Mouse (Mus musculus): Measurements from ENCODE around the gene Evi2a. TPM values are rescaled to one million over a fixed set of nuclear protein-coding genes. Genes with fewer than 3 reads are reported as not detected.

The Evi2a gene
- polyA plus RNA-seq, 1 experiment, result 10.7 TPM

DNA sequence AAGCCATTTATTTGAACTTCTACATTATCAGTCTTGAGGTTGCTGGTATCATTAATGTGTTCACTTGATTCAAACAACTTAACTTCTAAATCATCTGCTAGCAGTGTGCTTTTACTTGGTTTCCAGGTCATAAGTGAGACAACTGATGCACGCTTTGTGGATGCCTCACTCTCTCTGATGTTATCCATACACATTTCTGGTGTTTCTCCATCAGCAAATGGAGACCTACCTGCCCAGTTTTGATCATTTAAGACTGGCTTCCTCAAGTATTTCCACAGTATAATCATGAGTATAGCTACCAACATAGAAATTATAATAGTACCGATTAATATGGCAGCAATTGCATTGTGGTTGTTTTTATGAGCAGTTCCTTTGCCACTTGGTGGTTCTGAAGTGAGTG lies 14.6 kb downstream of the Evi2a start:
- Histone ChIP-seq H3ac (ENCODE audit: control insufficient read depth, insufficient read length) (no peak overlapping the region), H3K4me3 (no peak overlapping the region)
- TF ChIP-seq TCF3 (IDR thresholded peaks at IDR 0.05; ENCODE audit: insufficient read length, low read depth), result no peak

DNA sequence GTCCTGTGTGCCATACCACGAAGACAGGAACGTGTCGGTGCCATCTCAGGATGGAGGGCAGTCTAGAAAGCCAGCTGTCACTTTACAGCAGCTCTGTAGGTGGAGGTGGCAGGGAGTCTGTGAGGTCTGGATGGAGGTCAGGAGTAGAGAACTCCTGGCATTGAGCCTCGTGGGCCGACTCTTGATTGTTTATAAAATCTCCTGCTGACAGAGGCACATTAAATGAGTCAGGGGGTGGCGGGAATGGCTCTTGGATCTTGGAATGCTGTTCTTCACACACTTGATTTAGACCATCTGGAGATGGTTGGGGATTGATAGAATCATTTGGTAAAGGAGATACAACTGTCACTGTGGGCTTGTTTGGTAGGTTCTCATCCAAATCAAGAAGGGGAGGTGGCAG lies 15.1 kb downstream of the Evi2a start:
- Histone ChIP-seq H3K4me2 (ENCODE audit: low read depth) (no peak overlapping the region), H3K4me3 (no peak overlapping the region), H3K36me3 (ENCODE audit: control insufficient read depth, insufficient read depth) (no peaks in the 10 kb centered on the region), H3K27me3 (ENCODE audit: control insufficient read depth, insufficient read depth, insufficient read length) (no peaks in the 10 kb centered on the region), H3K79me2 (ENCODE audit: control insufficient read depth, insufficient read depth) (no peaks in the 10 kb centered on the region), H3ac (ENCODE audit: control insufficient read depth, insufficient read length) (no peak overlapping the region)
- no peak for TF ChIP-seq SRF (IDR thresholded peaks at IDR 0.05; ENCODE audit: control insufficient read depth, insufficient read length, low read depth)
- TF ChIP-seq E2F4 (IDR thresholded peaks at IDR 0.05; ENCODE audit: insufficient read depth), result no peak
- no peak for TF ChIP-seq POLR2A (IDR thresholded peaks at IDR 0.05; ENCODE audit: insufficient read length, low read depth)

More for the DNA sequence above, 14.6 kb downstream of the Evi2a start:
- no peak overlapping the region for H3K4me2 ChIP-seq (ENCODE audit: low read depth)
- H3K79me2 ChIP-seq (ENCODE audit: control insufficient read depth, insufficient read depth), result no peaks in the 10 kb centered on the region
- no peaks in the 10 kb centered on the region for H3K27me3 ChIP-seq (ENCODE audit: control insufficient read depth, insufficient read depth, insufficient read length)
- H3K36me3 ChIP-seq (ENCODE audit: control insufficient read depth, insufficient read depth), result no peaks in the 10 kb centered on the region

DNA sequence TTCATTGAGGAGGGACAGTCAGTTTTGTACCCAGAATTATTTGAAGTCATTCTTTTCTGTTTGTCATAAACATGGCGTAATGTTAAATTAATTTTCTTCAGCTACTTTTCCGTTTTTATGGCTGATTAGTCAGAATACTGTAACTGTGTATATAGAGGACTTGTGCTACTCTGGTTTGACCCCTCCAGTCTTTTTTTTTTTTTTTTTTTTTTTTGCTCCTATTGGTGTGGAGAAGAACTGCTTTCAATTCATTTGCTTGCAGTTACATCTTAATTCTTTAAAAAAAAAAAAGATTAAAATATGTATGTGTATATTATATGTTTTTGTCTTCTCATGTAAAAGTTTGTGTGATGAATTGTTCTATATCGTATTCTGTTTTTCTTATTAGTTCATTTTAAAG lies 18.4 kb downstream of the Evi2a start:
- Histone ChIP-seq H3ac (ENCODE audit: control insufficient read depth, insufficient read length) (no peak overlapping the region), H3K4me3 (no peak overlapping the region), H3K79me2 (ENCODE audit: control insufficient read depth, insufficient read depth) (no peaks in the 10 kb centered on the region), H3K36me3 (ENCODE audit: control insufficient read depth, insufficient read depth) (no peaks in the 10 kb centered on the region), H3K27me3 (ENCODE audit: control insufficient read depth, insufficient read depth, insufficient read length) (no peaks in the 10 kb centered on the region), H3K4me2 (ENCODE audit: low read depth) (no peak overlapping the region)
- TF ChIP-seq POLR2A (IDR thresholded peaks at IDR 0.05; ENCODE audit: insufficient read length, low read depth) (no peak), POLR2AphosphoS2 (IDR thresholded peaks at IDR 0.05; ENCODE audit: insufficient read length, low read depth) (no peak), USF1 (IDR thresholded peaks at IDR 0.05; ENCODE audit: low read depth) (no peak), TCF3 (IDR thresholded peaks at IDR 0.05; ENCODE audit: insufficient read length, low read depth) (no peak), MYOG (IDR thresholded peaks at IDR 0.05; ENCODE audit: control insufficient read depth in 1 of 3, insufficient read depth in 1 of 3, insufficient read length in 2 of 3, low read depth in 2 of 3) (no peak), E2F4 (IDR thresholded peaks at IDR 0.05; ENCODE audit: insufficient read depth) (no peak), MYOD1 (IDR thresholded peaks at IDR 0.05; ENCODE audit: control insufficient read depth in 1 of 3, insufficient read length in 2 of 3, low read depth in 2 of 3) (no peak), TCF12 (IDR thresholded peaks at IDR 0.05; ENCODE audit: insufficient read depth, poor library complexity, severe bottlenecking) (no peak), CEBPB (IDR thresholded peaks at IDR 0.05; ENCODE audit: insufficient read depth, poor library complexity, severe bottlenecking) (no peak), REST (IDR thresholded peaks at IDR 0.05; ENCODE audit: insufficient read depth, insufficient read length) (no peak), SRF (IDR thresholded peaks at IDR 0.05; ENCODE audit: control insufficient read depth, insufficient read length, low read depth) (no peak), MAX (IDR thresholded peaks at IDR 0.05; ENCODE audit: low read depth) (no peak)

DNA sequence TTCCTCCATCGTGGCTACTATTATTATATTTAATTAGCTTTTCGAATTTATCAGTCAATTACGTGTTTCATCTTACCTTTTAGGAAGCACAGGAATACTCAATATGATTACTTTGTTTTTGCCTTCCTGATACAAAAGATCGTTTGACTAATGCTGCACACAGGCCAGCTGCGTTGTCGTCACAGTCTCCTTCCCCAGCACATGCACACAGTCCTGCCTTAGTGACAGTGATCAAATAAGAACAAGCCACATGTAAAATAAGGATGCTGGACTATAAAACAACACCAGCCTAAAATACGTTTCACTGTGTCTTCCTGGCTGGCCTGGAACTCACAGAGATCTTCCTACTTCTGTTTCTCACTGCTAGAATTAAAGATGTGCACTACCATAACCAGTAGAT lies 25.9 kb downstream of the Evi2a start:
- no peak overlapping the region for H3K4me2 ChIP-seq (ENCODE audit: low read depth)
- no peaks in the 10 kb centered on the region for H3K79me2 ChIP-seq (ENCODE audit: control insufficient read depth, insufficient read depth)
- no peaks in the 10 kb centered on the region for H3K27me3 ChIP-seq (ENCODE audit: control insufficient read depth, insufficient read depth, insufficient read length)
- H3K4me3 ChIP-seq, result no peak overlapping the region
- no peak overlapping the region for H3ac ChIP-seq (ENCODE audit: control insufficient read depth, insufficient read length)
- H3K36me3 ChIP-seq (ENCODE audit: control insufficient read depth, insufficient read depth), result no peaks in the 10 kb centered on the region
- TF ChIP-seq CEBPB (IDR thresholded peaks at IDR 0.05; ENCODE audit: insufficient read depth, poor library complexity, severe bottlenecking) (no peak), POLR2AphosphoS2 (IDR thresholded peaks at IDR 0.05; ENCODE audit: insufficient read length, low read depth) (no peak), USF1 (IDR thresholded peaks at IDR 0.05; ENCODE audit: low read depth) (no peak), MYOG (IDR thresholded peaks at IDR 0.05; ENCODE audit: control insufficient read depth in 1 of 3, insufficient read depth in 1 of 3, insufficient read length in 2 of 3, low read depth in 2 of 3) (no peak), TCF12 (IDR thresholded peaks at IDR 0.05; ENCODE audit: insufficient read depth, poor library complexity, severe bottlenecking) (no peak), REST (IDR thresholded peaks at IDR 0.05; ENCODE audit: insufficient read depth, insufficient read length) (no peak), E2F4 (IDR thresholded peaks at IDR 0.05; ENCODE audit: insufficient read depth) (no peak), MAX (IDR thresholded peaks at IDR 0.05; ENCODE audit: low read depth) (no peak), TCF3 (IDR thresholded peaks at IDR 0.05; ENCODE audit: insufficient read length, low read depth) (no peak), SRF (IDR thresholded peaks at IDR 0.05; ENCODE audit: control insufficient read depth, insufficient read length, low read depth) (no peak), MYOD1 (IDR thresholded peaks at IDR 0.05; ENCODE audit: control insufficient read depth in 1 of 3, insufficient read length in 2 of 3, low read depth in 2 of 3) (no peak), POLR2A (IDR thresholded peaks at IDR 0.05; ENCODE audit: insufficient read length, low read depth) (no peak)

DNA sequence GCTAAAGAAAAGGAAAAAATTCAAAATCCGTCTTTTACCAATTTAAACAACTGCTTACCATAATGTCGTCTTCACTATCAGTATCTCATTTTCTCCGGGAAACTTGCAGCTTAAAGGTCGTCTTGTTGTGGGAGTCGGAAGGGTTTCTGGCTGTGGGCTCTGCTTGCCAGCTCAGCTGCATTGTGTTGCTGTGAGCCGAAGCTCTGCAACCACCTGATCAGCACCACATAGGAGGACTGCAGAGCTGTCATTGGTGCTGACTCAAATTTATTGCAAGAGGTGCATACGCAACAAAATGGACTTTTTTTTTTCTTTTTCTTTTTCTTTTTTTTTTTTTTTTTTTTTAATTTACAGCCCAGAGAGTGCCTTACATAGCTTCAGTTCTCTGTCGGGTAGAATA lies 26.6 kb downstream of the Evi2a start, which contains the start of gene Omg:
Gene Omg, minus strand, starts transcription at position 240 of the 400 bp plus-strand sequence.
- Histone ChIP-seq H3K79me2 (ENCODE audit: control insufficient read depth, insufficient read depth) (no peaks in the 10 kb centered on the region), H3K4me3 (no peak within 1 kb of the TSS), H3K4me2 (ENCODE audit: low read depth) (no peak within 1 kb of the TSS), H3ac (ENCODE audit: control insufficient read depth, insufficient read length) (no peak within 1 kb of the TSS), H3K27me3 (ENCODE audit: control insufficient read depth, insufficient read depth, insufficient read length) (no peaks in the 10 kb centered on the region), H3K36me3 (ENCODE audit: control insufficient read depth, insufficient read depth) (no peaks in the 10 kb centered on the region)
- TF ChIP-seq REST (IDR thresholded peaks at IDR 0.05; ENCODE audit: insufficient read depth, insufficient read length) (peak; percentile 56), E2F4 (IDR thresholded peaks at IDR 0.05; ENCODE audit: insufficient read depth) (no peak)

DNA sequence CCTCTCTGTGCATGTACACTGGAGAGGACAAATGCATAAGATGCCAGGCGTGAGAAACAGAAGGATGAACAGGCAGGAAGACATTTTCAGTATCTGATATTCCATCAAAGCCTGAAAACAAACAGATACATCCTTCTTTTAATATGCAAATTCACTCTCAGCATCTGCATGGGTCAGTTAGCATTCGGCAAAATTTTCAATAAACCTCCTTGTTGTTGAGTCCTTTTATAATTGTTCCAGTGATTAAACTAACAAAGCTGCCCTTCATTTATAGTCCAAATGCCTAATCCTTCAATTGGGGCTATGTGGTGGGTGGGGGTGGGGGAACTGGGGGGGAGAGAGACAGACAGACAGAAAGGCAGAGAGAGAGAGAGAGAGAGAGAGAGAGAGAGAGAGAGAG lies 27.5 kb downstream of the Evi2a start:
- H3K4me2 ChIP-seq (ENCODE audit: low read depth), result no peak overlapping the region
- no peaks in the 10 kb centered on the region for H3K36me3 ChIP-seq (ENCODE audit: control insufficient read depth, insufficient read depth)
- no peak overlapping the region for H3K4me3 ChIP-seq
- H3K79me2 ChIP-seq (ENCODE audit: control insufficient read depth, insufficient read depth), result no peaks in the 10 kb centered on the region
- H3ac ChIP-seq (ENCODE audit: control insufficient read depth, insufficient read length), result no peak overlapping the region
- no peaks in the 10 kb centered on the region for H3K27me3 ChIP-seq (ENCODE audit: control insufficient read depth, insufficient read depth, insufficient read length)
- TF ChIP-seq MYOG (IDR thresholded peaks at IDR 0.05; ENCODE audit: control insufficient read depth in 1 of 3, insufficient read depth in 1 of 3, insufficient read length in 2 of 3, low read depth in 2 of 3) (no peak), SRF (IDR thresholded peaks at IDR 0.05; ENCODE audit: control insufficient read depth, insufficient read length, low read depth) (no peak), USF1 (IDR thresholded peaks at IDR 0.05; ENCODE audit: low read depth) (no peak)

Data from myocyte (in vitro differentiated cells).